Mouse (Mus musculus): Measurements from ENCODE around the gene Vmn1r219. TPM values are rescaled to one million over a fixed set of nuclear protein-coding genes. Genes with fewer than 3 reads are reported as not detected.

Gene Vmn1r219
- not detected for polyA plus RNA-seq (2015; fragmentation: Illumina TruSeq; extraction: RNeasy Lipid Tissue Mini Kit (QIAGEN cat#74804); ENCODE audit: low read depth, low replicate concordance)

DNA sequence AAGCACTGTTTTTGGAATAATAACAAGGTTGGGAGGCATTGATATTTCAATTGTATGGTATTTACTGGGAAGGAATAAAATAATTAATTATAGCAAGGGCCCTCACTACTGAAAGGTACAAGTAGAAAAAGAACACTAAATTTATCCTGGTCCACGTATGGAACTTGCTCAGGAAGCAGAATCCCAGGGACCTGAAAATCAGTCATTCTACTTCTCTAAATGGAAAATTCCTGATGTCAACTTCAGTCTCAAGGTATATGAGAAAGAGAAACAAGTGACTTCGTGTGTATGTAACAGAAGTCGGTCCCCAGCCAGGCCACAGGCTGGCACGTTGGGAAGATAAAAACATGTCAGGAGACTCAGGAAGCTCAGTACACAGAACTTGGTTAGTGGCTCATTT is at the start of gene Vmn1r219:
Vmn1r219 (plus strand) TSS at position 301 of the 400 bp plus-strand sequence.

DNA sequence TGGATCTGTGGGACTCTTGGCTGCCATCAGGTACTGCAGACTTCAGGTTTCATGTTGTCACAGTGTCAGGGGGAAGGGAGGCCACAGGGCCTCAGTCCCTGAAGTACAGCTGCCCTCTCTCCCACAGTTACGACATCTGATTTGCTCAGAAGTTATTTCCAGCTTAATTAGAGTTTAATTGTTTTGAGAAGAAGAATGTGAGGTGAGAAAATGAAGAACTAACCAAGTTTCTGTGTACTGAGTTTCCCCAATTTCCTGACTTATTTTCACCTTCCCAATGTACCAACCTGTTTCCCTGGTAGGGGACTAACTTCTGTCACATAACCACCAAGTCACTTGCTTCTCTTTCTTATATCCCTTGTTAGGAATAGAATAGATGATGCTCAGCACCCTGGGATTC is 41.0 kb upstream of the Vmn1r219 start, which contains the start of gene Vmn1r217:
Vmn1r217 (minus strand) TSS at position 101 of the 400 bp plus-strand sequence.

DNA sequence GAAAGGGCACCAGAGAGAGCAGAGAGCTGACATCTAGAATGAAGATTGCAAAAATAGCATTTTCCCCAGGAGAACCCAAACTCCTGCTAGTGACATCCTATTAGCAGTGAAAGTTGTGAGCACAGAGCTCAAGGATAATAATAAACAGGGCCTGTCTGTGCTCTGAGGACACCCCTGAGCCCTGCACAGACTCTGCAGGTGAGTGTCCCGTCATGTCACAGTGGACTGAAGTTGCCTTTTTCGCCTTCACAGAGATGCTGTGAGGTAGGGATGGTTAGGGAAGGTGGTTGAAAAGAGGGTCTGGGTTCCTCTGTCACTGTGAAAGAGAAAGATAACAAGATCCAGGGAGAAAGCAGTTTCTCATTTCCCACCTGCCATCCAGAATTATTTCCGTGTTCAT is 26.0 kb upstream of the Vmn1r219 start, which contains the start of gene Vmn1r218:
Vmn1r218 (plus strand) TSS at position 57 of the 400 bp plus-strand sequence.

DNA sequence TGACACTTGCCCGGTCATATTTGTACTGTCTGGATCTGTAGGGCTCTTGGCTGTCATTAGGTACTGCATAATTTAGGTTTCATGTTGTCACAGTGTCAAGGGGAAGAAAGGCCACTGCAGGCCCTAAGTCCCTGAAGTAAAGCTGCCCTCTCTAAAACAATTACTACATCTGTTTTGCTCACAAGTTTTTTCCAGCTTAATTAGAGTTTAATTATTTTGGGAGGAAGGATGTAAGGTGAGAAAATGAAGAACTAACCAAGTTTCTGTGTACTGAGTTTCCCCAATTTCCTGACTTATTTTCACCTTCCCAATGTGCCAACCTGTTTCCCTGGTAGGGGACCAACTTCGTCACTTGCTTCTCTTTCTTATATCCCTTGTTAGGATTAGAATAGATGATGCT is 28.8 kb downstream of the Vmn1r219 start, which contains the start of gene Vmn1r220:
Vmn1r220 (minus strand) TSS at position 101 of the 400 bp plus-strand sequence.

DNA sequence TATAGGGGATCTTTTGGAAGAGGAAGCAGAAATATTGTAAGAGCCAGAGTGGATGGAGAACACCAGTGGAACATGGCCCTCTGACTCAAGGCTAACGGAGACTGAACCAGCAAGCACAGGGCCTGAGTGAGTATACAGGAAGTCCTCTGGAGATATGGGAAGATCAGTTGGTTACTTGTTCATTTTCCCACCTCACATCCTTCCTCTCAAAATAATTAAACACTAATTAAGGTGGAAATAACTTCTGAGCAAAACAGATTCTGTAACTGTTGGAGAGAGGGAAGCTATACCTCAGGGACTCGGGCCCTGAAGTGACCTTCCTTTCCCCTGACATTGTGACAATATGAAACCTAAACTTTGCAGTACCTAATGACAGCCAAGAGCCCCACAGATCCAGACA is 54.7 kb downstream of the Vmn1r219 start, which contains the start of gene Vmn1r221:
Vmn1r221 (plus strand) TSS at position 301 of the 400 bp plus-strand sequence.

Other genes with a start within 250 kb of the Vmn1r219 start
- not detected for gene Vmn1r213, start 151.7 kb upstream of the Vmn1r219 start, polyA plus RNA-seq (2015; fragmentation: Illumina TruSeq; extraction: RNeasy Lipid Tissue Mini Kit (QIAGEN cat#74804); ENCODE audit: low read depth, low replicate concordance)
- gene Vmn1r214, start 128.9 kb upstream of the Vmn1r219 start, polyA plus RNA-seq (2015; fragmentation: Illumina TruSeq; extraction: RNeasy Lipid Tissue Mini Kit (QIAGEN cat#74804); ENCODE audit: low read depth, low replicate concordance), result not detected
- not detected for gene Vmn1r215, start 91.3 kb upstream of the Vmn1r219 start, polyA plus RNA-seq (2015; fragmentation: Illumina TruSeq; extraction: RNeasy Lipid Tissue Mini Kit (QIAGEN cat#74804); ENCODE audit: low read depth, low replicate concordance)
- gene Vmn1r217, start 41.1 kb upstream of the Vmn1r219 start, polyA plus RNA-seq (2015; fragmentation: Illumina TruSeq; extraction: RNeasy Lipid Tissue Mini Kit (QIAGEN cat#74804); ENCODE audit: low read depth, low replicate concordance), result not detected
- gene Vmn1r218, start 26.2 kb upstream of the Vmn1r219 start, polyA plus RNA-seq (2015; fragmentation: Illumina TruSeq; extraction: RNeasy Lipid Tissue Mini Kit (QIAGEN cat#74804); ENCODE audit: low read depth, low replicate concordance), result not detected
- gene Vmn1r220, start 28.7 kb downstream of the Vmn1r219 start, polyA plus RNA-seq (2015; fragmentation: Illumina TruSeq; extraction: RNeasy Lipid Tissue Mini Kit (QIAGEN cat#74804); ENCODE audit: low read depth, low replicate concordance), result not detected
- gene Vmn1r221, start 54.8 kb downstream of the Vmn1r219 start, polyA plus RNA-seq (2015; fragmentation: Illumina TruSeq; extraction: RNeasy Lipid Tissue Mini Kit (QIAGEN cat#74804); ENCODE audit: low read depth, low replicate concordance), result not detected
- not detected for gene Vmn1r222, start 76.6 kb downstream of the Vmn1r219 start, polyA plus RNA-seq (2015; fragmentation: Illumina TruSeq; extraction: RNeasy Lipid Tissue Mini Kit (QIAGEN cat#74804); ENCODE audit: low read depth, low replicate concordance)
- not detected for gene Vmn1r223, start 87.8 kb downstream of the Vmn1r219 start, polyA plus RNA-seq (2015; fragmentation: Illumina TruSeq; extraction: RNeasy Lipid Tissue Mini Kit (QIAGEN cat#74804); ENCODE audit: low read depth, low replicate concordance)
- gene Zfp322a, start 209.9 kb downstream of the Vmn1r219 start, polyA plus RNA-seq (2015; fragmentation: Illumina TruSeq; extraction: RNeasy Lipid Tissue Mini Kit (QIAGEN cat#74804); ENCODE audit: low read depth, low replicate concordance), result 30.7 TPM

All from brain, adult 10 weeks (tissue).